Mouse (Mus musculus) lung, embryonic 15.5 days (tissue): ENCODE measurements at regions not wholly inside any gene's neighbourhood (a gene's known extent, or its start where the extent isn't known, plus 50 kb on each side); places are given as distances from the start of the nearest gene placed in this dataset.

Experiments used
- ATAC-seq: fragments of 200-750 bp; cut with Nextera tagmentation; 2 replicates; pipeline ENCODE4 v1.8.0; 2017; ENCODE audit warnings: moderate number of reproducible peaks, borderline replicate concordance; ENCODE audit not compliant: low FRiP score, low TSS enrichment; ENCODE audit errors: extremely low read depth
- H3K27ac ChIP-seq: fragments of 300-500 bp; sonication (generic); 2 replicates; pipeline ENCODE4 v1.5.1; 2015; ENCODE audit warnings: moderate library complexity, mild to moderate bottlenecking, inconsistent platforms
- H3K27me3 ChIP-seq: fragments of 300-500 bp; sonication (generic); 2 replicates; pipeline ENCODE4 v1.6.1; 2015; ENCODE audit warnings: inconsistent platforms
- H3K36me3 ChIP-seq: fragments of 300-500 bp; sonication (generic); 2 replicates; pipeline ENCODE4 v1.6.1; 2015; ENCODE audit warnings: inconsistent platforms
- H3K4me1 ChIP-seq: fragments of 300-500 bp; sonication (generic); 2 replicates; pipeline ENCODE4 v1.6.1; 2015; ENCODE audit warnings: inconsistent platforms
- H3K4me2 ChIP-seq: fragments of 300-500 bp; sonication (generic); 2 replicates; pipeline ENCODE4 v1.6.1; 2015; ENCODE audit warnings: inconsistent platforms, mild to moderate bottlenecking, moderate library complexity
- H3K4me3 ChIP-seq: fragments of 300-500 bp; sonication (generic); 2 replicates; pipeline ENCODE4 v1.5.1; 2015; ENCODE audit warnings: mild to moderate bottlenecking, inconsistent platforms
- H3K9ac ChIP-seq: fragments of 300-500 bp; sonication (generic); 2 replicates; pipeline ENCODE4 v1.6.1; 2015; ENCODE audit warnings: inconsistent platforms
- H3K9me3 ChIP-seq: fragments of 300-500 bp; sonication (generic); 2 replicates; pipeline ENCODE4 v1.6.1; 2016; ENCODE audit warnings: inconsistent platforms
- WGBS: fragments of 180-500 bp; shearing (Covaris S2); methylation state at CpG from one replicate; pipeline ENCODE4 v1.1.7; 2015; 5-methylcytosine and 5-hydroxymethylcytosine counted together

DNA sequence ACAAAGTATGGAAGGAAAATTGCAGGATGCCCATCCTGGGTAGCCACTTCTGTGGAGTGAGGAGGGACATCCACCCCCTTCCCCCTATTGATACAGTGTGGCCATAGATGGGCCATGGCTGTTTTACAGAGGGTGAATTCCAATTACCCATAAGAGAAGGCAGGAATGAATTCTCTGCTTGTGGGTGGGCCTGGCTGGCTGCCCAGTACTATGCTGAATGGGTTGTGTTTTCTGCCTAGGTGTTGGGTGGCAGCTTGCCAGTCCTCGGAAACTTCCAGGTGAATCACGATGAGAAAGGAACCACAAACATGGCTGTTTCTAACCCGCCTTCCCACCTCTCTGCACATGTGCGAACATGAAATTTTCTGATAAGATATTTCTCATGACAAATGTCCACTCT, 109.0 kb upstream of the Veph1 start:
- no peaks in the 10 kb centered on the region for H3K9me3 ChIP-seq
- H3K27me3 ChIP-seq: no peaks in the 10 kb centered on the region
- H3K4me2 ChIP-seq: no peak overlapping the region
- H3K27ac ChIP-seq: no peak overlapping the region
- 46% methylated on average over 4 of the region's 4 CpGs for WGBS
- H3K4me3 ChIP-seq: no peak overlapping the region
- no peaks in the 10 kb centered on the region for H3K36me3 ChIP-seq
- H3K4me1 ChIP-seq: peaks cover 7% of the 10 kb centered on the region
- no peak for ATAC-seq
- no peak overlapping the region for H3K9ac ChIP-seq

DNA sequence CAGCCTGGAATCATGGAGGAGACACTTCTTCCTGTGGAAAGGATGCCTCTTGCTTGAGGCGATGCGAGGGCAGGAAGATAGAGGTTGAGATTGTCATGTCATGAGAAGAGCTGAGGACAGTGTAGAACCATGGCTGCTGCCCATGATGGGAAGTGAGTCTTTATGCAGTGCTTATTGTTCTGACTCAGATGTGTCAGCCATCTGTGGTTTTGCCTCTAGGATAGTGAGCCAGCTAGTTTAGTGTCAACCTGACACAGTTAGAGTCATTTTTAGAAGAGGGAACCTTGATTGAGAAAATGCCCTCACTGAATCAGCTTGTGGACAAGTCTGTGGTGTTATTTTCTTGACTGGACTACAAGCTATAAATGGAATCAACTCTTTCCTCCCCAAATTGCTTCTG, 107.1 kb upstream of the Veph1 start:
- Histone ChIP-seq H3K27ac (no peak overlapping the region), H3K4me1 (peaks cover 10% of the 10 kb centered on the region), H3K9ac (no peak overlapping the region), H3K27me3 (no peaks in the 10 kb centered on the region), H3K4me2 (no peak overlapping the region), H3K4me3 (no peak overlapping the region), H3K36me3 (no peaks in the 10 kb centered on the region), H3K9me3 (no peaks in the 10 kb centered on the region)
- WGBS: 82% methylated on average over 2 of the region's 2 CpGs
- no peak for ATAC-seq

DNA sequence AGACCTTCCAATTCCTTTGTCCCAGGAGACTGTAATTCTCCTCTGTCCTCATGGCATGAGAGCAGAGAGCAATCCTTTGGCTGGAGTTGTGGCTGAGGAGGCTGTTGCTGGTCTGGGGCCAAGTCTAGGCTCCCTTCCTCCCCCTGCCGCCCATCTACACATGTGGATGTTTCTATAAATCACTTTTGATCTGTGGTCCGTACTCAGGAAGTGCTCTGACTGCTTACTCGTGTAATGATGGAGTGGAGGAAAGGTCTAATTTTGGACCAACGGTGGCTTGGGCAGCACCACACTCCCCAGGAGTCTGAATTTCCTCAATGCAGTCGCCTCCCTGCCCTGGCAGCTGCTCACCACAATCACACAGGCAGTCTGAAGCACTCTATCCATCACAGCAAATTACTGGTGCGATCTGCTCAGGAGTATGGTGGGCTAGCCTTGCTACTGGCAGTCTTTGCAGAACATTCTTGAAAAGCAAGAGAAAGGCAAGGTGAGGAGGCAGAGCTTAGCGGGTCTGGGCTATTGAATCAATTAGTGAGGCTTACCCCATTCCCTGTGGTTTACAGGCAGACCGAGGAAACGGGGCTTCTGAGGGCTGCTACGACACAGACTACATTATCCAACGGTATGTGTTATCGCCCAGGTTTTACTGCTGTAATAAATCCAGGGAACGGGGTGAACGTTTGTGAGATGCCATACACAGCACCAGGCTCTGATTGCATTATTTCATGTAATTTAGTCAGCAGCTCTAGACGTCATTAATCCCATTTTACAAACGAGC, 104.3 kb upstream of the Veph1 start:
- Histone ChIP-seq H3K27ac (no peak overlapping the region), H3K4me1 (peaks cover 10% of the 10 kb centered on the region), H3K36me3 (no peaks in the 10 kb centered on the region), H3K4me2 (no peak overlapping the region), H3K9me3 (no peaks in the 10 kb centered on the region), H3K9ac (no peak overlapping the region), H3K27me3 (no peaks in the 10 kb centered on the region), H3K4me3 (no peak overlapping the region)
- peak; percentile 39; the same call in 1 of the 2 replicates for ATAC-seq
- WGBS: 46% methylated on average over 16 of the region's 16 CpGs

DNA sequence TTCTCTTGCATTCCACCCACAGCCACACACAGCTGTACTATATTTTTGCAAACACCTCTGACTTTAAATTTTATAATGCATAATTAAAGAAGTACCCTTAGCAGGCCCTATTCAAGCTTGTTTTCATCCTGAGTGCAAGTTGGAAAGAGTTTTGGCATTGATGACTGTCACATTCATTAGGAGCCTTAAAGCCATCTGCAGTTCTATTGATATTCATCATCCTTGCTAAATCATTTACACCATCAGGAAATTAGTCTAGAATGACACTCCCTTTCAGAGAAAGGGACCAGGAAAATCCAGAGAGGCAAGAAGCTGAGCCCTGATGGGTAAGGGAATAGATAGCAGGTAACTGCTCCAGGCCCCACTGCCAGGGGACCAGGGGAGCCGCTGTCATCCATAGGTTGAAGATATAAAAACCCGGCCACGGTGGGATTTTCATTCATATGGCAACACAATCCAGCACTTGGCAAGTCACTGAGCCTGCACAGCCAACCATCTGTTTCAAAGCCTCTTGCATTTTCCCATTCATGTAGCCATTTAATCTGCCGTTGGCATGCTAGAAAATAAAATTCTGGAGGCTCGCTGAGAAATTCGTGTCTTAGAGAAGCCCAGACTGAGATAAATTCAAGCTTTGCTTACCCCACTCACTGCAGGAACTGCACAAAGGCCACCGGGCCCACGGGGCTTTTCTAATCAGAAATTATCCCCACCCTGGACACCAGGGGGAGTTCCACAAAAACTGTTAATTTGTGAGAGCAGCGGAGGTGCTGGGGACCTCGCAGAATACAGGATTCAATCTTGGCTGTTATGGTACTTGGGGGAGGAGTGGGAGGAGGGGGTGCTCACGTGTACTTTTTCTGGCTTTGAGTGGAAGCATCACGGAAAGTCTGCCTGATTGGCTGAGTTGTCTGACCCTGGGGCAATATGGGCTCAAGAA, 101.8 kb upstream of the Veph1 start:
- WGBS: 57% methylated on average over 12 of the region's 12 CpGs
- Histone ChIP-seq H3K9me3 (no peaks in the 10 kb centered on the region), H3K4me2 (no peak overlapping the region), H3K4me3 (no peak overlapping the region), H3K4me1 (peaks cover 6% of the 10 kb centered on the region; the same call in 1 of the 2 replicates), H3K27me3 (no peaks in the 10 kb centered on the region), H3K27ac (no peak overlapping the region), H3K36me3 (no peaks in the 10 kb centered on the region), H3K9ac (no peak overlapping the region)
- no peak for ATAC-seq

DNA sequence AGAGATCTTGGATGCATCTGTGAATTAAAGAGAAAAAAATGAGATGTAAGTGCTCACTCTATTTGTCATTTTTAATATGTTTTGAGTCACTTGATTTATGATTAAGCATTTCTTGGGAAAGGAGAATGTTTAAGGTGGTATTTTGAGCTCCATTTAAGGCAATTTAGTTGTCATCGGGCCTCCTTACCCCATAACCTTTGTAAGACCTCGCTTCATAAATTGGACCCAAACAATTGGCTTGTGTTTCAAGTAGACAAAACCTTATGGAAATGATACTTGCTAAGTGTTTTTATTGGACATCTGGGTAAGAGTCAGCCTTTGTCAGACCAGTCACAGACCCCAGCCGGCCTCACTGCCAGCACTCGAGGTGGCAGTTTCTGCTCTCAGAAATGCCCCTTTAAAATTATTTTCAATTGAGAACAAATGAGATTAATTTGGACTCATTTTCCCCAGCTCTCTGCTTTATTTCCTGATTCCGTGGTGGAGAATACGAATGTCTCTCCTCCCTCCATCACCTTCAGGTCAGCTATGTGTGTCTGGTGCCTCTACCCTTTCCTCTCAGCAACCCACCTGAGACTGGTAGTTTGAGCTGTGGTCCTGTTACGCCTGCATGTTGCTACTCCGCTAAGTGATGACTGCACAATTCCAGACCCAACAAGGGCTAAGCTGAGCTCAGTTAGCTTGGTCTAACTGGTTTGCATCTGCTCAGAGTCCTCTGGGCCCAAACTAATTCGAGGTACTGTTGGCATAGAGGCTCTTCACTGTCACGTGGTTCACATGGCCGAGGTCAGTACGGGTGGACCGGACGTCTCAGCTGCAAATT, 78.7 kb upstream of the Veph1 start:
- Histone ChIP-seq H3K4me2 (no peak overlapping the region), H3K4me1 (no peaks in the 10 kb centered on the region), H3K36me3 (no peaks in the 10 kb centered on the region), H3K9ac (no peak overlapping the region), H3K9me3 (no peaks in the 10 kb centered on the region), H3K27me3 (no peaks in the 10 kb centered on the region), H3K27ac (no peak overlapping the region), H3K4me3 (no peak overlapping the region)
- 61% methylated on average over 14 of the region's 14 CpGs for WGBS
- ATAC-seq: no peak

DNA sequence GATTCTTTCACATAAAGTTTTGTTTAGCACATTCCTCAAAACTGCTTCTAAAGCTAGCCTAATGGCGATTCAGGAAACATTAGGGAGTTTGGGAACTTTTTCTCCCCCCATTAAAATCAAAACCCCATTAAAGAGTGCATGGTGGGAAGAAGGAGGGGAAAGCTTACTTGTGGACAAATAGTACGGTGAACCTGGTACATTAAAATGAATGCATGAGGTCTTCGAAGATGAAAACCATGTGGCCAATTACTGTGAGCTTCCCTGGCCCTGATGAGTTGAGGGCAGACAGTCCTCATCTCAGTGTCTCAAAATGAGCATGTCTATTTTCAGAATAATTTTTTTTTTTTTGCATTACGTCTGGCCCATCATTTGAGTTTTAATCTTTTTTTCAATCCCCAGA, 78.0 kb upstream of the Veph1 start:
- Histone ChIP-seq H3K27ac (no peak overlapping the region), H3K9ac (no peak overlapping the region), H3K4me2 (no peak overlapping the region), H3K36me3 (no peaks in the 10 kb centered on the region), H3K27me3 (no peaks in the 10 kb centered on the region), H3K4me1 (no peaks in the 10 kb centered on the region), H3K9me3 (no peaks in the 10 kb centered on the region), H3K4me3 (no peak overlapping the region)
- no peak for ATAC-seq
- WGBS: 75% methylated on average over 4 of the region's 4 CpGs

DNA sequence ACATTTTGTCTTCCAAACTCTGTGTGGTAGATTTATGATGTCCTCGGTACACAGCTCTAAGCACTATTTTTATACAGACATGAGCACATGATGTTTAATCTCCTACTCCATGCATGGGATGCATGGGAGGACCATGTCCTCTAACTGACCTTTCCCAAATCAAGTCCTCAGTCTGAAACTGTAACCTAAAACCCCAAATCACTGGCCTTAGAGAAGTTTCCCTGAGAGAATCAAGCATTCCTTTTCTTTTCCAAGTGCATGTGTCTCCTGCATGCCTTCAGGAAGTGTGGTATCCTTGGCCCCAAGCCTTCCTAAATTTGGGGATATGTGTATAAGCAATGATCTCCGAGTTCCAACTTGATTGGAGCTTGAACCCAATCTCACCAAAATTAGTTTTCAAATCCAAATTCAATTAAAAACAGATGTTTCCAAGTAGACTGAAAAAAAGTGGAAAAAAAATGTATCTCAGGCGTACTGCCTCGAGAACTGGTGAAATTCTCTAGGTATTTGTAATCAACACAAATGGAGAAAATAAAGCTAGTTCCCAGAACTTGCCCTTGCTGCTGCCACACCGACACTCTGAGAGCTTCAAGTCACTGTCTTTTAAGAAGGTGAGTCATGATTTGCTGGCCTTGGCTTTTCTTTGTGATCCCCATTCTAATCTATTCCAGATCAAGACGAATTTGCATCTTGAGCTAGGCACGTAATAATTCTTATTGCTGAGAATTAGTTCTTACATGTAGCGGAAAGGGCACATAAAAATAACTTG, 77.4 kb upstream of the Veph1 start:
- ATAC-seq: no peak
- Histone ChIP-seq H3K27ac (no peak overlapping the region), H3K4me2 (no peak overlapping the region), H3K4me1 (no peaks in the 10 kb centered on the region), H3K27me3 (no peaks in the 10 kb centered on the region), H3K9ac (no peak overlapping the region), H3K36me3 (no peaks in the 10 kb centered on the region), H3K9me3 (no peaks in the 10 kb centered on the region), H3K4me3 (no peak overlapping the region)
- 66% methylated on average over 8 of the region's 8 CpGs for WGBS
